Mouse (Mus musculus): ENCODE data around the gene Emid1.
A peak's percentile ranks its signal among the peaks of the same experiment; 100 is the strongest.

Emid1 gene

GRCm38 (mm10) chr11:5160722-5161485, 8.8 kb upstream of the Emid1 start:
- DNase-seq (ENCODE audit: low spot score): no peak

DNA sequence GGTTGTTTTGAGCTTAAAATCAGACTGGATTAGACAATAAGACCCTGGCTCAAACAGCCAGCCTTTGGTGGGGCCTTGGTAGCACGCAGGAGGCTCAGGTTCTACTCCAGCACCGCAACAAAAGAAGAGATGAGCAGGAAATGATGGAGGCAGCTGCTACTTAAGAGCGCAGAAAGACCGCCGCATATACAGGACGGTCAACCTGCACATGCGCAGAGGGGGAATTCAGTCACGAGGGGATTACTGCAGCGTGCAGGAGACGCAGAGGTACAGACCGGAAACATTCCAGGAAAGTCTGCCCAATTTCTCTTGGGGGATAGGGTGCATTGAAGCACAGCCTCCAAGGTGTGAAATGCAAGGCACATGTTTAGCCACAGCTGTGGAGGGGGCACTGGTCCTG, 6.0 kb upstream of the Emid1 start:
- DNase-seq (ENCODE audit: low spot score): no peak

- no peak for DNase-seq (ENCODE audit: low spot score)
These were observed 3.1 kb upstream of the Emid1 start for GRCm38 (mm10) chr11:5154961-5155805.

DNA sequence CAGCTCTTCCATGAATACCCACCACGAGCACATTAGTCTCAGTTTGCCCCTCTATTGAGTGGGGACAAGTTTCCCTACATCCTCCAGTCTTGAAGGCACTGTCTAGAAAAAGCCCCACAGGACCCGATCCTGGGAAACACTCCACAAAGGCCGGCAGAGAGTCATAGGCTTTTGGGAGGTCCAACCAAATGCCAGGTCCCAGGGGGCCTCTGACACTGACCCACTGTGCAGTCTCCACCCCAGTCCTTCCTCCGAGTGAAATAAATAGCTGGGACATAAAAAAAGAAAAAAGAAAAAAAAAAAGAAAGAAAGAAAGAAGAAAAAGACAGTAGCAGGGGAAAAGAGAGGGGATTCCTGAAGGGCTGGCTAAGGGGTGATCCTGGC, 818 bp downstream of the Emid1 start:
- DNase-seq (ENCODE audit: low spot score): no peak

- DNase-seq (ENCODE audit: low spot score): no peak
These were observed 1.4 kb downstream of the Emid1 start for GRCm38 (mm10) chr11:5150416-5151246.

DNA sequence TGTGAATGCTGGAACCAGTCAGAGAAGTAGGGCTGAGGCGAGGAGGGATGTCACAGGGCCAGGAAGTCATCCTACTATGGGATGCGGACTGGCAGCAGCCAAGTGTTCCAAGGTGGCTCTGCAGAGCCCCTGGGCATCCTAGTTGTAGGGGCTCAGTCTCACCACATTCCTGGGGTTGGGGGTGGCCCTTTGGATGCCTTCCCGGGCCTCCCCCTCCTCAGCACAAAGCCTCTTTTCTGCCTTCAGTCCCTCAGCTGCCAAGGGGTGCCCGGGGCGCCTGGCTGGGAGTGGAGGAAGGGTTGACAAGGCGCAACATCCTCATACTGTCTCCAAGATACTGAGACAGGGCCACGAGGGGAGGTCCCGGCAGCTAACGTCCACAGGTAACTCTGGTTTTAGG, 2.1 kb downstream of the Emid1 start:
- no peak for DNase-seq (ENCODE audit: low spot score)

GRCm38 (mm10) chr11:5149249-5149648, 2.8 kb downstream of the Emid1 start:
- DNase-seq (ENCODE audit: low spot score): no peak

- DNase-seq (ENCODE audit: low spot score): no peak
These were observed 6.5 kb downstream of the Emid1 start for GRCm38 (mm10) chr11:5145600-5145999.

- DNase-seq (ENCODE audit: low spot score): no peak
These were observed 10.1 kb downstream of the Emid1 start for GRCm38 (mm10) chr11:5141965-5142364.

GRCm38 (mm10) chr11:5141252-5141651, 10.8 kb downstream of the Emid1 start:
- DNase-seq (ENCODE audit: low spot score): no peak

GRCm38 (mm10) chr11:5140619-5141018, 11.4 kb downstream of the Emid1 start:
- DNase-seq (ENCODE audit: low spot score): no peak

- DNase-seq (ENCODE audit: low spot score): no peak
These were observed 12.7 kb downstream of the Emid1 start for GRCm38 (mm10) chr11:5139372-5139771.

- no peak for DNase-seq (ENCODE audit: low spot score)
These were observed 13.4 kb downstream of the Emid1 start for GRCm38 (mm10) chr11:5138642-5139041.

DNA sequence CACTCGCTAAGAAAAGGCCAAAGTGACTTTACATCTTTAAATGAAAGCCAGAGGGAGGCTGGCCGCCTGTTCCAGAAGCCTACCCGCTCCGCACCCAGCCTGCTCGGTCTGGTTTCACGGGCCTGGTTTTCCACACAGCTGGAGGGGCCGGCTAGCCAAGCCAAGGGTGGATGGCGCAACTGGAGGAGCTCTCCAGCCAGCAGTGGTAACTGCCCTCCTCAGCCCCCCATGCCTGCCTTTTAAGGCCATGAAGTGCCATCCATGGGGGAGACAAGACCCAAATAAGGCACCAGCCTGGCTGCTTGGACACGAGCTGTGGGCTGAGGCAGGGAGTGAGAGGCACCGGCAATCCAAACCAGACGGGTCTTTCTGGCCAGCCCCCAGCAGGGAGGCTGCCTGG, 16.1 kb downstream of the Emid1 start:
- DNase-seq (ENCODE audit: low spot score): no peak

- DNase-seq (ENCODE audit: low spot score): no peak
These were observed 19.3 kb downstream of the Emid1 start for GRCm38 (mm10) chr11:5132751-5133150.

GRCm38 (mm10) chr11:5130111-5130665, 21.9 kb downstream of the Emid1 start:
- DNase-seq (ENCODE audit: low spot score): peak; percentile 20

DNA sequence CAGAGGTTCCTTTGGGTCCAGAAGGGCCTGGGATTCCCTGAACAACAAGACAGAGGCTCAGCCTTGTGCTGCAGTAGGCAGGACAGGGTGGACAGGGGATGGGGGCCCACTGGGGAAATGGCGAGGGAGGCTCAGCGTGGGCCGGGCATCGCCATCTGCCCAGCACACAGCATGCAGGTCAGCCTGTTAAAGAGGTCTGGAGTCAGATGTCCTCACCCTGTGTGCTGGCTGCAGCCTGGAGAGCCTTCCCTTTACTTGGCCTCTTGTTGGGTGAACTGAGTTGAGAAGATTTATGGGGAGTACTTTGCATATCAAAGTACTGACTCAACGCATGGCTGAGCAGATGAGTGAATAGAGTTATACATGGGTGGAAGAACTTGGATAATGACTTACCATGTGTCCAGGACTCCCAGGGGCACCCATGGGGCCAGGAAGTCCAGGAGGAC, 23.0 kb downstream of the Emid1 start:
- DNase-seq (ENCODE audit: low spot score): peak; percentile 73

DNA sequence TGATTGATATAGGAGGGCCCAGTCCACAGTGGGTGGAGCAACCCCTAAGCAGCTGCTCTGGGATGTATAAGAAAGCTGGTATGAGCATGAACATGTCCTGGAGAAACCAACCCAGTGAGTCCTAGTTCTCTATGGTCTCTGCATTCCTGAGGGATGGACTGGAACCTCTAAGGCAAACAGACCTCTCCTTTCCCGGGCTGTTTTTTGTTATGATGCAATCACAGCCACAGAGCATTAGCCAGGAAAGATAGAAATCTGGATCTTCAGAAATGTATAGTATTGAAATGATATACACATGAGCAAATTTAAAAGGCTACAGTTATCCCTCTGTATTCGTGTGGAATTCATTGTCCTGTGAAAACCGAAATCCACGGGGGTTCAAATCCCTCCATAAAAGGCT, 26.3 kb downstream of the Emid1 start:
- DNase-seq (ENCODE audit: low spot score): no peak

DNA sequence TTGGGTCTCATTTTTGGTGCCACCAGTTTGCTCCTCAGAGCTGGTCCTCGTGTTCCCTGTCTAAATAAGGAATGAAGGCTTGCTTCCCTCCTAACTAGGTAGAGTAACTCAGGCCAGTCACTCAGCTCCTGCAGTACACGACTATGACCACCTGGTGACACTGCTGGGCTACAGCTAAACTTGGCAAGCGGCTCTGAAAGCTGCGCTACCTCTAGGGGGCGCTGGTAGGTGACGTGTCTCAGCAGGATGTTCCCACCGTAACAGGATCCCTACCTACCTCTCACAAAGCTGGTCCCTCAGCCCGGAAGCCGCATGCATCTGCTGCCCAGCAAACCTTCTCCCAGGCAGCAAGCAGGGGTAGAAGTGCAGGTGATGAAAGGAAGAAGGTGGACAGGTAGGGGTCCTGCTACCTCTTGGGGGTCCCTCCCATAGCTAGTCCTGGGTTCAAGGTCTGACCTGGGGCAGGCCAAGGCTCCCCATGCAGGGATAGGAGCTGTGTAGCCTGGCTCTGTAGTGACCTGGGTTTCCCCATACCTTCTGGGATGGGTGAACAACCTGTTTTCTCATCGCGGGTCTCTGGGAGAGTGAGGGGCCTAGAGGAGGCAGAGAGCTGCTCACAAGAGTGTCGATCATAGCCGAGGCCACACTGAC, 37.0 kb downstream of the Emid1 start:
- peak; percentile 96 for DNase-seq (ENCODE audit: low spot score)

DNA sequence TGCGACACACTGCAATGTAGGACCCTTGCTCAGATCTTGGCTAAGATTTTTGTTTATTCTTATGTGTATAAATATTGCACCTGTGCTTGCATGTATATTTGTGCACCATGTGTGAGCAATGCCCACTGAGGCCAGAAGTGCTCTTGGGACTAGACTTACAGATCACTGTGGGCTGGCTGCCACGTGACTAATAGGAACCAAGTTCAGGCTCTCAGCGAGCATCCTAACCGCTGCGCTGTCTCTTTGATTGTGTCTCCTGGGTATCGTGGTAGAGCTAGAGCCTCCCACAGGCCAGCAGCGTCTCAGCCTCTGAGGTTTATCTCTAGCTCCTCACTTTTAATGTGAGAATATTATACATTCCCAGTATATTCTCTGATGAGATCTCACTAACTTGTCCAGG, 38.4 kb downstream of the Emid1 start:
- no peak for DNase-seq (ENCODE audit: low spot score)

DNA sequence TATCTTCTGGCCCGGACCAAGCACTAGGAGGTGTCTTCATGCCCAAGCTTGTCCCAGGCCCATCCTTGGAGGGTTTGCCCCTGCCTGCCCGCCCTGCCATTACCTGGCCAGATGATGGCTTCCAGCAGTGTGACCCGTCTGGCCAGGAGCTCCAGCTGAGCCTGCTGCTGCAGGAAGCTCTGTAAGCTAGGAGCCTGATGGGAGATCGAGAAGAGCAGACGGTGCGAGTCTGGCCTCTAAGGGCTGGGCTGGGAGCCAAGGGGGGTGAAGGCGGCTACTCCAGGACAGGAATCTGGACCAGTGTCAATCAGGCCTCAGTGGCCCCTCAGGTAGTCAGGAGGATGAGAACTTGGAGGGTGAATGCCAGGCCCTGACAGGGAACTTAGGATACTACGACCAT, 42.6 kb downstream of the Emid1 start:
- DNase-seq (ENCODE audit: low spot score): no peak
